Mouse (Mus musculus): ENCODE results near the gene Ramac. TPM values are rescaled to one million over a fixed set of nuclear protein-coding genes. Genes with fewer than 3 reads are reported as not detected.

The Ramac gene
- 112 and 116 TPM in 2 replicates for total RNA-seq (2015)
- total RNA-seq (2017), result 91.9 and 93.4 TPM in 2 replicates

GRCm38 (mm10) chr7:81762180-81763109, at the start of gene Ramac:
Gene Ramac (plus strand): TSS chr7:81762925.
- ATAC-seq (ENCODE audit: poor library complexity, severe bottlenecking), result peak; percentile 94

- no peak for ATAC-seq (ENCODE audit: poor library complexity, severe bottlenecking)
Observed at GRCm38 (mm10) chr7:81718657-81719056, 44.1 kb upstream of the Ramac start.

DNA sequence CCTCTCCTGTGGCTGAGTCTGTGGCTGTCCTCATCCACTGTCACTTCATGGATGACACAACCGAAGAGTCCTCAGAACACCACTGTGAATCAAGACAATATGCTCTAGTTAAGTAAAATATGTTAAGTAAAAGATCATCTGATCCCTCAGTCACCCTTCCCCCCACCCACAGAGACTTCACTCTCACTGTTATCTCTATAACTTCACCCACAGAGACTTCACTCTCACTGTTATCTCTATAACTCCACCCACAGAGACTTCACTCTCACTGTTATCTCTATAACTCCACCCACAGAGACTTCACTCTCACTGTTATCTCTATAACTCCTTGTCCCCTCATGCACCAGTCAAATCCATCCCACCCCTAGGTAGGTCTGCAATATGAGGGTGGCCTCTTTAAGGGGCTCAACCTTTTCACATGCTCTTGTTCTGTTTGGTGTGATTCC, 43.5 kb upstream of the Ramac start:
- peak; percentile 67 for ATAC-seq (ENCODE audit: poor library complexity, severe bottlenecking)

- ATAC-seq (ENCODE audit: poor library complexity, severe bottlenecking), result no peak
Observed at GRCm38 (mm10) chr7:81721271-81721670, 41.5 kb upstream of the Ramac start.

- ATAC-seq (ENCODE audit: poor library complexity, severe bottlenecking), result no peak
Observed at GRCm38 (mm10) chr7:81723851-81724250, 38.9 kb upstream of the Ramac start.

GRCm38 (mm10) chr7:81725986-81726727, 36.6 kb upstream of the Ramac start:
- ATAC-seq (ENCODE audit: poor library complexity, severe bottlenecking), result peak; percentile 66

- ATAC-seq (ENCODE audit: poor library complexity, severe bottlenecking), result no peak
Observed at GRCm38 (mm10) chr7:81726728-81727005, 36.1 kb upstream of the Ramac start.

GRCm38 (mm10) chr7:81727716-81728115, 35.0 kb upstream of the Ramac start:
- ATAC-seq (ENCODE audit: poor library complexity, severe bottlenecking), result 0 out of 2 replicates have a peak, but pooled peaks have one; percentile 17

DNA sequence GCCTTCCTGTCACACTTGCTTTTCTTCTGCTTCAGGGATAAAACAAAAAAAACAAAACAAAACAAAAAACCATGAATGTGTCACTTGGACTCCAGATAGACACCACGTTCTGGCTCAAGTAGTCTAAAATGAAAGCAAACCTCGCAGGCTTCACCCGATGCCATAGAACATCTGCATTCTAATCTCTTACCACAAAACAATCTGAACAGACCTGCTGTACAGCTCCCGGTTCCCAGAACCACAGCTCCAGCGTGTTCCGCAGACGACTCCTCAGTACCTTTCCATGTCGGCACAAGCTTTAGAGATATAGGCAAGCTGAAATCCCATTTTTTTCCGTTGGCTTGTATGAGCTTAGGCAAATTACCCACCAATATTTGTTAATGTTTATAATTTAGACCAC, 32.9 kb upstream of the Ramac start:
- ATAC-seq (ENCODE audit: poor library complexity, severe bottlenecking), result no peak

DNA sequence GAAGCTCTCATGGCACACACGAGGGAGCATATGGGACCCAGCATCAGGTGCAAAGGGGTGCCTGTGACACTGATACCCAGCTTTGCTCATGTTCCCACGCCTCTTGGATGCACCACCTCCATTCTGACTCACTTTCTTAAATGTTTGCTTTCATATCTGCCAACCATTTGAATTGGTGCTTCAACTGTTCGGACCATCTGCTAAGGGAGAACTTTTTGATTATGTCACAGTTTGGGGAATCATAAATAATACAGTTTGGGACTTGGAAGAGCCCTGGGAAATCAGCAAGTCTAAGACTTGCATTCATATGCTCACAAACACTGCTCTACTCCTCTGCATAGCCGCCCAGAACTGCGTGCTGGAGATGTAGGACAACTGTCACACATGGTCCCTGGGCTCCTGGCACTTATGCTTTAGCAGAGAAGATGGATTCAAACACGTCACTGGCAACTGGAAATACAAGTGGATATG, 31.5 kb upstream of the Ramac start:
- ATAC-seq (ENCODE audit: poor library complexity, severe bottlenecking), result no peak

DNA sequence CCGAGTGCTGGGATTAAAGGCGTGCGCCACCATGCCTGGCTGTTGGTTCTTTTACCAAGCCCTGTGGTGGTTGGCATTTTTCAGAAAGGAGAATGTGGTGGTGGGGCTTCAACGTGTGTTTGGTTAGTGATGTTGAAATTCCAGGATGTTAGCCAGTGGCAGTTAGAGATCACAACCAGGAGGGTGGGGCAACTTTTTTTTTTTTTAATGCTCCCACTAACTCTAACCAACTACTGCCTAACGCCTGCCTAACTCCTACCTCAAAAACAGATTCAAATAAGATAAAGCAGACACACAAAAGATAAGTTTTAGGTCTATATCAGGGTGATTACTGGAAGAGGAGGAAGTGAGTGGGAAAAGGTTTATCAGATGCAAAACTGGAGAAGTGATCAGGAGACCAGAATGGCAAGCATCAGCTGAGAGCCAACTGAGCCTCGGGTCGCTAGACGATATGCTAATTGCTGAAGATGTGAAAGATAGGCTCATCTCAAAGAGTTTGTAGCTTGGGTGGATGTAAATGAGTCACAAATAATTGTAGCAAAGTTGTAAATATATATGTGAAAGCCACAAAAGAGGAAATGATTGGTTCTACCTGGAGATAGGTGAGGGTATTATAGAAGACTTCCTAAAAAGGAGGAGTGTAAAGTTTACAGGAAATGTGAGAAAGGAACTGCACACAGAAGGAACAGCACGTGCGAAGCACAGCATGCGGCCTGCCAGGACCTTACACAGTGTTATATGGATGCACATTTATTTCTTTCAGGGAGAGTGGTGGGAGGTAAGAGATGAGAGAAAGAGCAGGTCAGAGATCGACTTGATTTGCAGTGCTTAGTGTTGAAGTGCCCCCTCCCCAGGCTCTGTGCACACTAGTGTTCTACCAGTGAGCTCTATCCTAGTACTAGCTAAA, 30.3 kb upstream of the Ramac start:
- peak; percentile 35; the same call in 1 of the 2 replicates for ATAC-seq (ENCODE audit: poor library complexity, severe bottlenecking)

- no peak for ATAC-seq (ENCODE audit: poor library complexity, severe bottlenecking)
Observed at GRCm38 (mm10) chr7:81735300-81736048, 27.3 kb upstream of the Ramac start.

DNA sequence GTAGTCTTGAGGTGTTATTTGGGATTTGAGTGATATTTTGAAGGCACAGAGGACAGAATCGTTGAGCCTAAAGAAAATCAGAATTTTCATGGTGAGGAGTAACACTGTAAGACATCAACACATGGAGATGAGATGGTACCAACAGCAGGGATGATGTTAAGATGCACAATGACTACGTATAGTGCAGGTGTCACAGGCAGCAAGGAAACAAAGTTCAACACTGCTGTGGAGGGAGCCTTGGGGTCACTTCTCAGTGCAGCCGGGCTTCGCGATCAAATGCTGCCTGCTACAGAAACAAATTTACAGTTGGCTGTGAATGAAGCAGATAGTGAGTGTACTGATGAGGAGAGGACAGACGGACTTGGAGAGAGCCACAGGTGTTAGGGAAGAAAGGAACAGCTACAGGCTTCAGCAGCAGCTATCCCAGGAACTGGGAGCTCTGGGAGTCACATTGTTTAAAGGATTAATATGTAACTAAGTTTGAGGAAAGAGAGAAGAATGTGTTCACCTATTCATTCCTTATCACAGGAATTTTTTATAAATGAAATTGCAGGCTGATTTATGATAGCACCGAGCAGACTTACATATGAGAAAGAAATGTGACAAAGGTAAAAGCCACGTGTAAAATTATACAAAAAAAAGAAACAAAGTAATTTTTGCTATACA, 23.9 kb upstream of the Ramac start:
- no peak for ATAC-seq (ENCODE audit: poor library complexity, severe bottlenecking)

DNA sequence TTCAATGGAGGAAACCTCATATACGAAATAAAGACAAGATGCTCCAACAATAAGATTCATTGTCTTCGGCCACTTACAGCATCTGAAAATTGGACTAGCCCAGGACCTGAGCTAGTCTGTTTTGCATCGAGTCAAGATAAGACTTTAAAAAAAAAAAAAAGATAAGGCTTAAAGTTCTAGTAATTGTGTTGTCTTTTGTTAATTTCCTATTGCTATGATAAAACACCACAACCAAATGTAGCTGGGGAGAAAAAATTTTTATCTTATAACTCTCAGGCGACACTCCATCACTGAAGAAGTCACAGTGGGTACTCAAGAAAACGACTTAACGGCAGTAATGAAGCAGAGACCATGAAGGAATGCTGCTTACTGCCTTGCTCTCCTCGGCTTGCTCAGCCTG, 22.7 kb upstream of the Ramac start:
- ATAC-seq (ENCODE audit: poor library complexity, severe bottlenecking), result no peak

DNA sequence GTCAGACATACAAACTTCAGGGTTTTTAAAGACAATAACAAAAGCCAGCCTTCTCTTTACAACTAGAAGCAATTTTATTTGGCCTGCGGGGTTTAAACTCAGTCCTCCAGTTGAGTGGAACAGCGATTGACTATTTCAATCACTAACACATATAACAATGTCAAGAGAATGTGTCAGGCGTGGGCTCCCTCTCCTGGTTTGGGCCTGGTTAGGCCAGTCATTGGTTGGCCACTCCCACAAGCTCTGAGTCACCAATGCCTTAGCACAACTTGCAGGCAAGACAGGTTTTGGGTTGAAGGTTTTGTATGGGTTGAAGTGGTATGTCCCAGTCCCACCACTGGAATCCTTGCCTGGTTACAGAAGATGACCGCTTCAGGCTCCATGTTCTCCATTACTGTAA, 18.6 kb upstream of the Ramac start:
- no peak for ATAC-seq (ENCODE audit: poor library complexity, severe bottlenecking)

GRCm38 (mm10) chr7:81747956-81748355, 14.8 kb upstream of the Ramac start:
- ATAC-seq (ENCODE audit: poor library complexity, severe bottlenecking), result no peak

DNA sequence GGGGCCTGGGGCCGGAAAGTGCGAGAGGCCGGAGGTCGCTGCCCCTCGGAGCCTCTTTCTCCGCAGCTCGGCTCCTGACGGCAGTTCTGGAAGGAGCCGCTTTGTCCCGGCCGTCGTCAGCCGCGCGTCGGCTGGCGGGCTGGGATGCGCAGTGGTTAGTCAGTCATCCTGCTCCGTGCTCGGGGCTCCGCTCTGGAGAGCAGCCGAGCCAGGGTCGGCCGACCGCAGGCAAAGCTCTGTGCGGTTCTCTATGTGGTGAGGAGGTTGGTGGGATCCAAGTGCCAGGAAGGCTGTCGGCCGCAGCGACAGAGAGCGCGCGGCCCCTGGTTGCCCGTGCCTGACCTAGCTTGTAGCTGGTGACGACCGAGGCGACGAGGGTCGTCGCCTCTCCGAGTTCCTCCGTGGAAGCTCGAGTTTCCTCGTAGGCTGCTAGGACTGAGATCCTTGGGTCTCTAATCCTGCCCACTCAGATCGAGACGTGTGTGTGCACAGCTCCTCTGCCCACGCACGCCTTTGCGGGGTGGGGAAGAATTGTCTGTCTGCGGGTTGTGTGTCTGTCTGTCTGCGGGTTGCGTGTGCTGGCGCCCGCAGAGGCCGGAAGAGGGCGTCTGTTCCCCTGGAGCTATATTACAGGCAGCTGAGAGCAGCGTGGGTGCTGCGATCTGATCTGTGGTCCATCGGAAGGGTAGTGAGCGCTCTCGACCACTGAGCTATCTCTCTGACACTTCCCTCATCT, 553 bp downstream of the Ramac start:
- ATAC-seq (ENCODE audit: poor library complexity, severe bottlenecking), result peak; percentile 72

- ATAC-seq (ENCODE audit: poor library complexity, severe bottlenecking), result no peak
Observed at GRCm38 (mm10) chr7:81772786-81773539, 10.2 kb downstream of the Ramac start.

Measured in megakaryocyte, adult 5-6 weeks (primary cell).